Mouse (Mus musculus) embryonic facial prominence, embryonic 12.5 days (tissue): ENCODE data around the gene Il25. TPM values are rescaled to one million over a fixed set of nuclear protein-coding genes. Genes with fewer than 3 reads are reported as not detected.
"Not testable (repeated sequence)": the region's sequence is repeated elsewhere in the genome, so short reads cannot be mapped to it uniquely, and the experiment has no call there.

Source experiments
- ATAC-seq: fragments of 200-750 bp; cut with Nextera tagmentation; 2 replicates; pipeline ENCODE4 v1.8.0; 2017; ENCODE audit not compliant: insufficient number of reproducible peaks, insufficient read depth, low FRiP score, low TSS enrichment
- H3K27ac ChIP-seq: fragments of 300-500 bp; sonication (generic); 2 replicates; pipeline ENCODE4 v1.5.1; 2016; ENCODE audit warnings: mild to moderate bottlenecking
- H3K27me3 ChIP-seq: fragments of 300-500 bp; sonication (generic); 2 replicates; pipeline ENCODE4 v1.6.1; 2016; ENCODE audit warnings: mild to moderate bottlenecking, moderate library complexity
- H3K36me3 ChIP-seq: fragments of 300-500 bp; sonication (generic); 2 replicates; pipeline ENCODE4 v1.6.1; 2016; ENCODE audit warnings: mild to moderate bottlenecking
- H3K4me1 ChIP-seq: fragments of 300-500 bp; sonication (generic); 2 replicates; pipeline ENCODE4 v1.6.1; 2016
- H3K4me2 ChIP-seq: fragments of 300-500 bp; sonication (generic); replicated peaks from 2 replicates; pipeline ENCODE4 v1.6.1; 2016; ENCODE audit warnings: mild to moderate bottlenecking, moderate library complexity
- H3K4me3 ChIP-seq: fragments of 300-500 bp; sonication (generic); 2 replicates; pipeline ENCODE4 v1.5.1; 2016; ENCODE audit warnings: mild to moderate bottlenecking
- H3K9ac ChIP-seq: fragments of 300-500 bp; sonication (generic); 2 replicates; pipeline ENCODE4 v1.6.1; 2016; ENCODE audit warnings: mild to moderate bottlenecking, moderate library complexity
- H3K9me3 ChIP-seq: fragments of 300-500 bp; sonication (generic); 2 replicates; pipeline ENCODE4 v1.6.1; 2016; ENCODE audit warnings: mild to moderate bottlenecking, moderate library complexity
- WGBS: fragments of 180-500 bp; shearing (Covaris S2); methylation state at CpG from one replicate; pipeline ENCODE4 v1.1.7; 2016; 5-methylcytosine and 5-hydroxymethylcytosine counted together
- polyA plus RNA-seq: library from polyadenylated mRNA; unstranded; fragments of >200 nt; fragmentation: Nextera tagmentation; extraction: Ambion mirVana; gene quantifications from 2 replicates; pipeline ENCODE4 v1.2.1, GENCODE M21; 2016

Il25 gene
- polyA plus RNA-seq, 1 experiment from 2014 or later: 0.15 TPM

- 89% methylated on average over 12 of the region's 12 CpGs for WGBS
- H3K27ac ChIP-seq, H3K4me3 ChIP-seq, H3K4me1 ChIP-seq, H3K9me3 ChIP-seq, H3K27me3 ChIP-seq, H3K9ac ChIP-seq, H3K36me3 ChIP-seq, H3K4me2 ChIP-seq: not testable (repeated sequence)
- peak; percentile 54; the same call in 1 of the 2 replicates for ATAC-seq
Measured at GRCm38 (mm10) chr14:54959853-54960613, 27.5 kb downstream of the Il25 start.

GRCm38 (mm10) chr14:54960769-54961168 is 28.3 kb downstream of the Il25 start:
- ATAC-seq: no peak; the same call in 1 of the 2 replicates
- no peaks in the 10 kb centered on the region for H3K27me3 ChIP-seq
- no peak overlapping the region for H3K4me2 ChIP-seq
- no peaks in the 10 kb centered on the region for H3K4me1 ChIP-seq
- no peak overlapping the region for H3K27ac ChIP-seq
- H3K9me3 ChIP-seq: no peaks in the 10 kb centered on the region
- no peak overlapping the region for H3K9ac ChIP-seq
- no peak overlapping the region for H3K4me3 ChIP-seq
- 68% methylated on average over 10 of the region's 10 CpGs for WGBS
- H3K36me3 ChIP-seq: no peaks in the 10 kb centered on the region

GRCm38 (mm10) chr14:54961487-54961886 is 29.0 kb downstream of the Il25 start:
- H3K4me2 ChIP-seq: no peak overlapping the region
- no peaks in the 10 kb centered on the region for H3K9me3 ChIP-seq
- H3K4me3 ChIP-seq: no peak overlapping the region
- 73% methylated on average over 5 of the region's 5 CpGs for WGBS
- no peaks in the 10 kb centered on the region for H3K4me1 ChIP-seq
- H3K9ac ChIP-seq: no peak overlapping the region
- no peaks in the 10 kb centered on the region for H3K36me3 ChIP-seq
- ATAC-seq: no peak
- H3K27me3 ChIP-seq: no peaks in the 10 kb centered on the region
- H3K27ac ChIP-seq: no peak overlapping the region

DNA sequence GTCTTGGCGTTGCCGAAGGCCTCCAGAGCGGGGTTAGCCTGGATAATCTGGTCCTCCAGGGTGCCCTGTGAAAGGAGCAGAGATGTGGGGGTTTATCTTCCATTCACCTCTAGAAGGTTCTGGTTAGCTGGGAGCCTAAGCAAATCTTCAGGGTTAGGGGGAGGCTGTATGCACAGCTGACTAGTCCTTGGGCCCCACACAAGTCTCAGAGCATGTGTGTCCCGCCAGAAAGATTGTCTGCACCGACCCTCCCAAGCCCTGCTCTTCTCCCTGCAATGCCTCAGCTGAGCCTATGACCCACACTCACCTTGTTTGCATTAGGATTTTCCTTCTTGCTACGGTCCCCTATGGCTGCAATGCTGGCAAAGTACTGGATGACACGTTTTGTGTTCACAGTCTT is 30.2 kb downstream of the Il25 start:
- Histone ChIP-seq H3K9me3 (no peaks in the 10 kb centered on the region), H3K27ac (no peak overlapping the region), H3K4me2 (no peak overlapping the region), H3K27me3 (no peaks in the 10 kb centered on the region), H3K4me3 (no peak overlapping the region), H3K36me3 (no peaks in the 10 kb centered on the region), H3K9ac (no peak overlapping the region), H3K4me1 (no peaks in the 10 kb centered on the region)
- ATAC-seq: no peak
- WGBS: 80% methylated on average over 7 of the region's 7 CpGs

GRCm38 (mm10) chr14:54963727-54964126 is 31.2 kb downstream of the Il25 start:
- Histone ChIP-seq H3K36me3 (no peaks in the 10 kb centered on the region), H3K9ac (no peak overlapping the region), H3K4me1 (no peaks in the 10 kb centered on the region), H3K9me3 (no peaks in the 10 kb centered on the region), H3K27ac (no peak overlapping the region), H3K27me3 (no peaks in the 10 kb centered on the region), H3K4me3 (no peak overlapping the region), H3K4me2 (no peak overlapping the region)
- 88% methylated on average over 11 of the region's 11 CpGs for WGBS
- no peak for ATAC-seq

DNA sequence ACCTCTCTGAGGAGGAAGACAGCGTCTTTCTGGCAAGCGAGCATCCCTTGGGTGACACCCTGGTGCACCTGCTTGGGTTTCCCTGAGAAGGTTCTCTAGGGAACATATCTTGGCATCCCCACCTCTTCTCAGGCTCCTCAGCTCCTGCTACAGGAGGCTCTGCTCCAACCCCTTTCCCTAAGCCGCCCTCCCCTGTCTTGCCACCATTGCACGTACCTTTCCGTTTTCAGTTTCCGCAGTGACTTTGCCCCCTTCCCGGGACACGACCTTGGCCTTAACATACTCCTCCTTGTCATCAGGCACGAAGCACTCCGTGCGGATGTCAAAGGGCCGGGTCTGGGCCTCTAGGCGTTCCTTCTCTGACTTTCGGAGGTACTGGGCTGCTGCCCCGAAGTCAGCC is 32.5 kb downstream of the Il25 start:
- no peak overlapping the region for H3K27ac ChIP-seq
- H3K27me3 ChIP-seq: no peaks in the 10 kb centered on the region
- H3K36me3 ChIP-seq: no peaks in the 10 kb centered on the region
- H3K4me2 ChIP-seq: no peak overlapping the region
- no peak overlapping the region for H3K9ac ChIP-seq
- H3K4me3 ChIP-seq: no peak overlapping the region
- no peaks in the 10 kb centered on the region for H3K9me3 ChIP-seq
- H3K4me1 ChIP-seq: no peaks in the 10 kb centered on the region
- no peak for ATAC-seq
- WGBS: 82% methylated on average over 15 of the region's 15 CpGs

- H3K9ac ChIP-seq: no peak overlapping the region
- no peak for ATAC-seq
- no peaks in the 10 kb centered on the region for H3K4me1 ChIP-seq
- H3K27ac ChIP-seq: no peak overlapping the region
- no peaks in the 10 kb centered on the region for H3K27me3 ChIP-seq
- H3K4me3 ChIP-seq: no peak overlapping the region
- no peaks in the 10 kb centered on the region for H3K9me3 ChIP-seq
- 66% methylated on average over 6 of the region's 6 CpGs for WGBS
- no peak overlapping the region for H3K4me2 ChIP-seq
- H3K36me3 ChIP-seq: no peaks in the 10 kb centered on the region
Measured at GRCm38 (mm10) chr14:54965631-54966030, 33.1 kb downstream of the Il25 start.

DNA sequence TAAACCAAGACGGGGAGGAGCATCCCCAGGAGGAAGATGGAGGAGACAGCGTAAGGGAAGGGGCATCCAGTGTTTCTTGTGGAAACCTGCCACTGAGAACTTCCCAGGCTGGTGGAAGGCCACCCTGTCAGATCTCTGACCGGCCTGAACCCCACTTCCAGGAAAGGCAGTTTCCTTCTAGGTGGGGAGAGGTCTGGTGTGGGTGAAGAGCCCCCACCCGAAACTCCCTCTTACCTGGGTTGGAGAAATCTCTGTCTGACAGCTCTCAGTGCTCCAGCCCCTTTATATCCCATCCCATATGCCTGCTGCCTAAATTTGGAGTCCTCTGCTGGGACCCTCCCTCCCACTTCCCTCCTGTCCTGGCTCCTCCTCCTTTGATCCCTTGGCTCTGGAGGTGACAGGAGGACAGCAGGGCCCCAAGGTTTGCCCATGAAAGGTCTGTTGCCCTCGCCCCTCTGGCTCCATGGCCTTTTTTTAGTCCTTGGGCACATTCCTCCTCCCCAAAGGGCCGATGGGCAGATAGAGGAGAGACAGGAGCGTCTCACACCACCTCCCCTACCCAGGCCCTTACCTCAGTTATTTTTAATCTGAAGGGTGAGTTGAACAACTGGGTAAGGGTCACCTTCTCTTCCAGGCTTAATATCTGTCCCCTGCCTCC is 34.0 kb downstream of the Il25 start, which contains the start of gene Myh6:
Gene Myh6 (minus strand): TSS at position 608 of the 658 bp plus-strand sequence.
- Histone ChIP-seq H3K9me3 (no peaks in the 10 kb centered on the region), H3K27me3 (no peaks in the 10 kb centered on the region), H3K4me1 (no peaks in the 10 kb centered on the region), H3K4me3 (no peak within 1 kb of the TSS), H3K27ac (no peak within 1 kb of the TSS), H3K9ac (no peak within 1 kb of the TSS), H3K4me2 (no peak within 1 kb of the TSS), H3K36me3 (no peaks in the 10 kb centered on the region)
- 67% methylated on average over 7 of the region's 7 CpGs for WGBS
- no peak for ATAC-seq

DNA sequence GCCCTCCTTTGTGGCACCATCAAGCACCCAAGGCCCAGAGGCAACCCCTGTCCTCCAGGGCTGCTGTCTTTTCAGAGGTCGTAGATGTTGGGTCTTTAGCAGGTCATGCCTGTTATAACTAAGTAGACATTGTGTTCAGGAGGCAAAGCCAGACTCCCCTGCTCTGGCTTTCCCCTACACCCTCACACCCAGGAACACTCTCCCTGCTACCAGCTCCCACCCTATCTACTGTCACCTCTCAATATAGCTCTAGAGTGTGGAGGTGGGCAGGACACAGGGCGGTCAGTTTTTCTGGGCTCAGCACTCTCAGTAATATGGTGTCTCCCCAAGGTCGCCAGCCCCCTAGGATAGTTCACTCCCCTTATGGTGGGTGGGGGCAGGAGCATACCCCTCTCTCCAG is 35.4 kb downstream of the Il25 start:
- H3K4me1 ChIP-seq: no peaks in the 10 kb centered on the region
- H3K9me3 ChIP-seq: no peaks in the 10 kb centered on the region
- H3K9ac ChIP-seq: no peak overlapping the region
- H3K36me3 ChIP-seq: no peaks in the 10 kb centered on the region
- H3K27ac ChIP-seq: no peak overlapping the region
- H3K4me3 ChIP-seq: no peak overlapping the region
- H3K4me2 ChIP-seq: no peak overlapping the region
- no peak for ATAC-seq
- WGBS: 76% methylated on average over 3 of the region's 3 CpGs
- H3K27me3 ChIP-seq: no peaks in the 10 kb centered on the region

DNA sequence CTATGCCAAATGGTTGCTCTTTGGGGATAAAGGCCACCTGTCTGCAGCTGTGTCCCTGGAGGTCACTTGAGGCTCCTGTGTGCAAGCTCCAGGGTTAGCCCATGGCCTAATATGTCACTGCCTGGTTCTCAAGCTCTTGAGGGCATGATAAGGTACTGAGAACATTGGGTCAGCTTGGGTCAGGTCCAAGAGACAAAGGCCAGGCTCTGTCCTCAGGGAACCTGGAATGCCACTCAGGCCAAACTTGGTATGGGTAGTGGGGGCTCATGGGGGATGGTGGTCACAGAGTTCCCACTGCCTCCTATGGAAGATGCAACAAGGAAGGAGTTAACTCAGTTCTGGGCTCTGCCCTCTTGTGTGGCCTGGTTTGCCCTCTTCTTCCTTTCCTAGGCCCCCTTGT is 35.8 kb downstream of the Il25 start:
- ATAC-seq: no peak

GRCm38 (mm10) chr14:54972786-54973185 is 40.3 kb downstream of the Il25 start:
- not testable (repeated sequence) for H3K4me1 ChIP-seq, H3K9me3 ChIP-seq, H3K4me2 ChIP-seq, H3K4me3 ChIP-seq, H3K27me3 ChIP-seq, H3K27ac ChIP-seq, H3K9ac ChIP-seq, ATAC-seq, H3K36me3 ChIP-seq
- WGBS: 91% methylated on average over 11 of the region's 11 CpGs

More for the DNA sequence above, 35.8 kb downstream of the Il25 start:
- no peak overlapping the region for H3K27ac ChIP-seq
- H3K27me3 ChIP-seq: no peaks in the 10 kb centered on the region
- H3K36me3 ChIP-seq: no peaks in the 10 kb centered on the region
- H3K4me2 ChIP-seq: no peak overlapping the region
- no peaks in the 10 kb centered on the region for H3K9me3 ChIP-seq
- no peak overlapping the region for H3K4me3 ChIP-seq
- H3K9ac ChIP-seq: no peak overlapping the region
- no peaks in the 10 kb centered on the region for H3K4me1 ChIP-seq

DNA sequence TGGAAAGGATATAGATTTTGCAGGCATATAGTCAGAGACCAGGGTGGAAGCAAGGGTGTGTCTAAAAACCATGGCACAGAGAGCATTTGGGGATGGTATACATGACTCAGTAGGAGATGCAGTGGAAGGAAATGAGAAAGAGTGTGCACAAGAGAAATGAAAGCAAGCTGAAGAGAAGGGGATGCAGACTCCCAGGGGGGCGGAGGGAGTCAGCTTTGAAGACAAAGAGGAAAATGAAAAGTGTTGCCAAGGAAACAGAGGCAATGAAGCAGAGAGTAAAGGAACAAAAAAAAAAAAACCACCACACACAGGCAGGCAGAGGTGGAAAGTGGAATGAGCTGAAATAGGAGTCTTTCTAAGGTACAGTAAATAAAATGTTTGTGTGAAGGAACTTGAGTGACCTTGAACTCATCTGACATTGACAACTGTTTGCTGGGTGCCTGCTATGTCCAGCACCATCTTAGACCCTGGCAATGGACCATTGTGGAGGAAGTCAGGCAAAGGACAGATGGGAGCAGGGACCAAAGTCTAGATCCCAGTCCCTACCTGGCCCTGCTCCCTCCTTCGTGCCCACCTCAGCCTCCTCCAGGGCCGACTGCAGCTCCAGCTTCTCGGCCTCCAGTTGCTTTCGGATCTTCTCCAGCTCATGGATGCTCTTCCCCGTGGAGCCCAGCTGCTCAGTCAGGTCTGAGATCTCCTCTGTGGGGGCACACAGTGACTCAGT is 41.7 kb downstream of the Il25 start:
- H3K9me3 ChIP-seq: no peaks in the 10 kb centered on the region
- no peaks in the 10 kb centered on the region for H3K4me1 ChIP-seq
- H3K9ac ChIP-seq: no peak overlapping the region
- no peak for ATAC-seq
- no peak overlapping the region for H3K4me2 ChIP-seq
- H3K27me3 ChIP-seq: no peaks in the 10 kb centered on the region
- no peak overlapping the region for H3K4me3 ChIP-seq
- no peaks in the 10 kb centered on the region for H3K36me3 ChIP-seq
- H3K27ac ChIP-seq: no peak overlapping the region
- 83% methylated on average over 6 of the region's 6 CpGs for WGBS
